8 mouse cellular contexts compared by ENCODE assay signal in genomic region chr11:70702781-70703180, GRCm38 (mm10). TPM values are rescaled to one million over a fixed set of nuclear protein-coding genes. Genes with fewer than 3 reads are reported as not detected.
DNase-seq lines count a peak whose midpoint lies in the region; ATAC-seq and TF ChIP-seq lines count a peak whose summit lies in the region.

No protein-coding gene starts in this region.

- H3K4me1 ChIP-seq in heart, embryonic 14.5 days (ENCODE audit: control insufficient read depth in 2 of 2, insufficient read depth in 2 of 2, low read length in 2 of 2): peaks cover 16 to 31% of the 10 kb centered on the region in 2 experiments
- H3K4me1 ChIP-seq in lung, embryonic 15.5 days: peaks cover 24% of the 10 kb centered on the region
- H3K4me1 ChIP-seq in thymus, adult 2 months (replicated peaks; ENCODE audit: control insufficient read depth, insufficient read depth, low read length): peaks cover 13% of the 10 kb centered on the region

- peak overlapping the region; percentile 3 for H3ac ChIP-seq in C2C12 (ENCODE audit: control insufficient read depth, insufficient read length, low read depth)

- peaks cover 42% of the 10 kb centered on the region for H3K79me2 ChIP-seq in C2C12 (ENCODE audit: control insufficient read depth, insufficient read depth)

- peak overlapping the region; percentile 98 for H3K9ac ChIP-seq in heart, embryonic 14.5 days (ENCODE audit: low read length)
- H3K9ac ChIP-seq in lung, embryonic 15.5 days: peak overlapping the region; percentile 2; the same call in 1 of the 2 replicates

- H3K36me3 ChIP-seq in C2C12 (ENCODE audit: control insufficient read depth, insufficient read depth): peaks cover 38% of the 10 kb centered on the region
- H3K36me3 ChIP-seq in heart, embryonic 14.5 days (ENCODE audit: control insufficient read depth, insufficient read depth, low read length): peaks cover 48% of the 10 kb centered on the region
- peaks cover 44% of the 10 kb centered on the region for H3K36me3 ChIP-seq in lung, embryonic 15.5 days
- peaks cover 34% of the 10 kb centered on the region for H3K36me3 ChIP-seq in thymus, adult 2 months (ENCODE audit: control insufficient read depth, insufficient read depth, low read length)

- peak; percentile 68 for DNase-seq in NIH3T3 (ENCODE audit: low read depth)
- DNase-seq in spleen, postnatal 36 days (ENCODE audit: low spot score in 2 of 2): no peak
- DNase-seq in urinary bladder, postnatal 4 days (ENCODE audit: low spot score in 2 of 2): no peak
- DNase-seq in thymus, adult 2 months: no peak
- DNase-seq in kidney, adult 11 months: no peak

- no peak for TF ChIP-seq CTCF in C2C12 (IDR thresholded peaks at IDR 0.05; ENCODE audit: control insufficient read depth, insufficient read depth, insufficient read length)
- TF ChIP-seq CTCF in thymus, adult 2 months (IDR thresholded peaks at IDR 0.05; ENCODE audit: borderline replicate concordance, control insufficient read depth, extremely low read depth, insufficient read depth, low read length, poor library complexity): no peak

- peaks cover 22% of the 10 kb centered on the region for H3K79me3 ChIP-seq in C2C12 (ENCODE audit: low read depth)

- WGBS in heart, embryonic 14.5 days: 26% methylated on average over 6 of the region's 6 CpGs
- WGBS in lung, embryonic 15.5 days: 57% methylated on average over 6 of the region's 6 CpGs
- 94% methylated on average over 6 of the region's 6 CpGs for WGBS in thymus, adult 2 months

- H3K27me3 ChIP-seq in C2C12 (ENCODE audit: control insufficient read depth, insufficient read depth, insufficient read length): no peaks in the 10 kb centered on the region
- H3K27me3 ChIP-seq in heart, embryonic 14.5 days (ENCODE audit: control insufficient read depth, insufficient read depth, low read length): no peaks in the 10 kb centered on the region
- no peaks in the 10 kb centered on the region for H3K27me3 ChIP-seq in lung, embryonic 15.5 days
- no peaks in the 10 kb centered on the region for H3K27me3 ChIP-seq in thymus, adult 2 months (ENCODE audit: control insufficient read depth, insufficient read depth, low read length)

- 0 out of 2 replicates have a peak, but pooled peaks have one; percentile 14 for ATAC-seq in heart, embryonic 14.5 days (ENCODE audit: insufficient number of reproducible peaks, insufficient read depth, low FRiP score, low read depth)
- ATAC-seq in lung, embryonic 15.5 days (ENCODE audit: borderline replicate concordance, extremely low read depth, low FRiP score, low TSS enrichment): no peak

- TF ChIP-seq POLR2A in thymus, adult 2 months (IDR thresholded peaks at IDR 0.05; ENCODE audit: control insufficient read depth, extremely low read depth, insufficient read depth, low read length, poor library complexity): no peak

- peak overlapping the region; percentile 92 for H3K4me2 ChIP-seq in heart, embryonic 14.5 days (ENCODE audit: low read length)
- peak overlapping the region; percentile 89 for H3K4me2 ChIP-seq in lung, embryonic 15.5 days

- peak overlapping the region; percentile 64 to 98 for H3K27ac ChIP-seq in heart, embryonic 14.5 days (replicated peaks in 1 of 2; ENCODE audit: control insufficient read depth in 1 of 2, insufficient read depth in 1 of 2, low read depth in 2 of 2, low read length in 2 of 2)
- H3K27ac ChIP-seq in lung, embryonic 15.5 days: no peak overlapping the region
- no peak overlapping the region for H3K27ac ChIP-seq in thymus, adult 2 months (ENCODE audit: control insufficient read depth, insufficient read depth, low read length)

- H3K4me3 ChIP-seq in C2C12 (ENCODE audit: insufficient read depth, poor library complexity, severe bottlenecking): no peak overlapping the region
- H3K4me3 ChIP-seq in heart, embryonic 14.5 days (ENCODE audit: control insufficient read depth in 1 of 2, insufficient read depth in 1 of 2, low read depth in 1 of 2, low read length in 2 of 2): peak overlapping the region in 1 of 2 experiments; percentile 93; a peak in 2 of 4 replicates
- no peak overlapping the region; the same call in 1 of the 2 replicates for H3K4me3 ChIP-seq in lung, embryonic 15.5 days
- no peak overlapping the region for H3K4me3 ChIP-seq in thymus, adult 2 months (ENCODE audit: control insufficient read depth, insufficient read depth, low read length)

- H3K9me3 ChIP-seq in heart, embryonic 14.5 days (ENCODE audit: control insufficient read depth, low read length): no peaks in the 10 kb centered on the region
- H3K9me3 ChIP-seq in lung, embryonic 15.5 days: no peaks in the 10 kb centered on the region

TF ChIP-seq in C2C12, 6 proteins besides CTCF, POLR2A, EP300 and RAD21:
- TF ChIP-seq CEBPB (IDR thresholded peaks at IDR 0.05; ENCODE audit: low read depth) (no peak), USF1 (IDR thresholded peaks at IDR 0.05; ENCODE audit: low read depth) (no peak), FOSL1 (IDR thresholded peaks at IDR 0.05; ENCODE audit: insufficient read depth, low read length, poor library complexity, severe bottlenecking) (no peak)

RNA-seq across cellular contexts. Expression of gene Kif1c, which starts 2.4 kb away (rescaled TPM):
- polyA plus RNA-seq in C2C12 (2012; fragmentation: generic; extraction: Trizol): 99.8 TPM
- 13.9 and 18.9 TPM in 2 replicates for polyA plus RNA-seq in heart, embryonic 14.5 days (2014; fragmentation: Nextera tagmentation; extraction: Ambion mirVana)
- polyA plus RNA-seq in lung, embryonic 15.5 days (2015; fragmentation: Nextera tagmentation; extraction: Ambion mirVana): 4.7 and 4.8 TPM in 2 replicates
- 25.5 and 32.1 TPM in 2 replicates for polyA plus RNA-seq in thymus, adult 2 months (2012; rRNA removed)

RNA-seq across cellular contexts. Expression of gene Inca1, which starts 2.8 kb away (rescaled TPM):
- polyA plus RNA-seq in C2C12 (2012; fragmentation: generic; extraction: Trizol): 0.42 TPM
- polyA plus RNA-seq in heart, embryonic 14.5 days (2014; fragmentation: Nextera tagmentation; extraction: Ambion mirVana): 2.1 and 2.7 TPM in 2 replicates
- 1.0 and 1.5 TPM in 2 replicates for polyA plus RNA-seq in lung, embryonic 15.5 days (2015; fragmentation: Nextera tagmentation; extraction: Ambion mirVana)
- 1.1 and 1.9 TPM in 2 replicates for polyA plus RNA-seq in thymus, adult 2 months (2012; rRNA removed)

RNA-seq across cellular contexts. Expression of gene Camta2, which starts 14.9 kb away (rescaled TPM):
- polyA plus RNA-seq in C2C12 (2012; fragmentation: generic; extraction: Trizol): 9.0 TPM
- polyA plus RNA-seq in heart, embryonic 14.5 days (2014; fragmentation: Nextera tagmentation; extraction: Ambion mirVana): 13.7 and 13.8 TPM in 2 replicates
- 11.8 and 12.8 TPM in 2 replicates for polyA plus RNA-seq in lung, embryonic 15.5 days (2015; fragmentation: Nextera tagmentation; extraction: Ambion mirVana)
- polyA plus RNA-seq in thymus, adult 2 months (2012; rRNA removed): 38.4 and 42.7 TPM in 2 replicates

RNA-seq across cellular contexts. Expression of gene Spag7, which starts 33.6 kb away (rescaled TPM):
- polyA plus RNA-seq in C2C12 (2012; fragmentation: generic; extraction: Trizol): 75.4 TPM
- polyA plus RNA-seq in heart, embryonic 14.5 days (2014; fragmentation: Nextera tagmentation; extraction: Ambion mirVana): 177 TPM in 2 replicates
- polyA plus RNA-seq in lung, embryonic 15.5 days (2015; fragmentation: Nextera tagmentation; extraction: Ambion mirVana): 170 TPM in 2 replicates
- 27.5 and 32.2 TPM in 2 replicates for polyA plus RNA-seq in thymus, adult 2 months (2012; rRNA removed)

RNA-seq across cellular contexts. Expression of gene Eno3, which starts 45.8 kb away (rescaled TPM):
- polyA plus RNA-seq in C2C12 (2012; fragmentation: generic; extraction: Trizol): 1,151 TPM
- 468 and 495 TPM in 2 replicates for polyA plus RNA-seq in heart, embryonic 14.5 days (2014; fragmentation: Nextera tagmentation; extraction: Ambion mirVana)
- polyA plus RNA-seq in lung, embryonic 15.5 days (2015; fragmentation: Nextera tagmentation; extraction: Ambion mirVana): 27.9 and 33.3 TPM in 2 replicates
- polyA plus RNA-seq in thymus, adult 2 months (2012; rRNA removed): 25.3 and 75.8 TPM in 2 replicates

Comparison
In these comparisons a context has a peak if more than half of its experiments do, and no peak if none do; other contexts are left out.
1. H3K27ac ChIP-seq: peak in heart, embryonic 14.5 days (2 of 2); none in lung, embryonic 15.5 days (single experiment) and thymus, adult 2 months (single experiment).